Mouse (Mus musculus): ENCODE results near the gene 4930572O03Rik. TPM values are rescaled to one million over a fixed set of nuclear protein-coding genes. Genes with fewer than 3 reads are reported as not detected.
"Not testable (repeated sequence)": the region's sequence is repeated elsewhere in the genome, so short reads cannot be mapped to it uniquely, and the experiment has no call there.

4930572O03Rik gene
- polyA plus RNA-seq, 1 experiment from 2014 or later: not detected

DNA sequence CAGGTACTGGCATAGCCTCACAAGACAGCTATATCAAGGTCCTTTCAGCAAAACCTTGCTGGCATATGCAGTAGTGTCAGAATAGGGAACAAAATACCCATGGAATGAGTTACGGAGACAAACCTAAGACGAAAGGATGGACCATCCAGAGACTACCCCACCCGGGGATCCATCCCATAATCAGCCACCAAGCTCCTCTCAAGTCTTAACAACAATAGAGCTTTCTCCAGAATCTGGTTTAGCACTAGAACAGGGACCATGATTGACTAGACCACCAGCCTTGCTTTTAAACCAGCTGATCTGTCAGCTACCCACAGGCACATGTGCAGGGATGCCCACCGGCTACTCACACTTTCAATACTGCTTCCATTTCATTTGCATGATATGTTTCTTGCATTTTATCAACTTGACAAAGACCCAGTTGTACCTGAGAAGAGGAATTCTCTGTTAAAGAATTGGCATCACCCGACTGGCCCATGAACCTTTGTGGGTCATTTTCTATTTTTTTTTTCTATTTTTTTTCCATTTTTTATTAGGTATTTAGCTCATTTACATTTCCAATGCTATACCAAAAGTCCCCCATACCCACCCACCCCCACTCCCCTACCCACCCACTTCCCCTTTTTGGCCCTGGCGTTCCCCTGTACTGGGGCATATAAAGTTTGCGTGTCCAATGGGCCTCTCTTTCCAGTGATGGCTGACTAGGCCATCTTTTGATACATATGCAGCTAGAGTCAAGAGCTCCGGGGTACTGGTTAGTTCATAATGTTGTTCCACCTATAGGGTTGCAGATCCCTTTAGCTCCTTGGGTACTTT is 17.8 kb upstream of the 4930572O03Rik start:
- not testable (repeated sequence) for H3K36me3 ChIP-seq (replicated peaks); H3K4me2 ChIP-seq; H3K4me3 ChIP-seq; H3K9ac ChIP-seq; H3K4me1 ChIP-seq; H3K27me3 ChIP-seq (replicated peaks); H3K27ac ChIP-seq
- peaks cover 17% of the 10 kb centered on the region for H3K9me3 ChIP-seq
- ATAC-seq (replicated peaks): peak; percentile 67
- WGBS: 87% methylated on average over 5 of the region's 8 CpGs

DNA sequence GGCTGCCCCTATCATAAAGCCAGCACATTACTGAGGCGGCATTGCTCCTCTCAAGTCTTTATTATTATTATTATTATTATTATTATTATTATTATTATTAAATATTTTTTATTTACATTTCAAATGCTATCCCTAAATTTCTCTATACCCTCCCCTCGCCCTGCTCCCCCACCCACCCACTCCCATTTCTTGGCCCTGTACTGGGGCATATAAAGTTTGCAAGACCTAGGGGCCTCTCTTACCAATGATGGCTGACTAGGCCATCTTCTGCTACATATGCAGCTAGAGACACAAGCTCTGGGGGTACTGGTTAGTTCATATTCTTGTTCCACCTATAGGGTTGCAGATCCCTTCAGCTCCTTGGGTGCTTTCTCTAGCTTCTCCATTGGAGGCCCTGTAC is 17.1 kb upstream of the 4930572O03Rik start:
- 72% methylated on average over 2 of the region's 2 CpGs for WGBS
- H3K4me2 ChIP-seq; H3K36me3 ChIP-seq (replicated peaks); H3K27ac ChIP-seq; H3K4me3 ChIP-seq; H3K9ac ChIP-seq; H3K27me3 ChIP-seq (replicated peaks); H3K4me1 ChIP-seq; ATAC-seq (replicated peaks): not testable (repeated sequence)
- H3K9me3 ChIP-seq: peaks cover 13% of the 10 kb centered on the region

DNA sequence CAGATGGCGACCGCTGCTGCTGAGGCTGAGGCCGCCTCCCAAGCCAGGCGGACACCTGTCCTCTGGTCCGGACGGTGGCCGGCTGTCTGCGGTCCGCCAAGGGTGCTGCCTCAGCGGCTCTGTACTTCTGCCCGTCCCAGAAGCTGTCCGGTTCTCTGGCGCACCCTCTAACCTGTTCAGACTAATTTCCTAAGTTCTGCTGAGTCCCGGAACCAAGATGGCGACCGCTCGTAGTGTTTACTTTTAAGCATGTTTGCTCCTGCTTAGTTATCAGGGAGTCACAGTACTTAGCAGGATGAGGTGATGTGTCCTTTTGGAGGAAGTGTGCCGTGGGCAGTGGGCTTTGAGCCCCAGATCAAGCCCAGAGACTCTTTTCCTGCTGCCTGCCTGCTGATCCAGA is 13.9 kb upstream of the 4930572O03Rik start:
- not testable (repeated sequence) for H3K4me3 ChIP-seq; H3K9ac ChIP-seq; H3K4me1 ChIP-seq; H3K27me3 ChIP-seq (replicated peaks); H3K4me2 ChIP-seq; ATAC-seq (replicated peaks); H3K36me3 ChIP-seq (replicated peaks); H3K27ac ChIP-seq
- WGBS: 88% methylated on average over 18 of the region's 18 CpGs
- H3K9me3 ChIP-seq: peaks cover 11% of the 10 kb centered on the region

- H3K9ac ChIP-seq; H3K4me2 ChIP-seq; H3K36me3 ChIP-seq (replicated peaks); H3K4me1 ChIP-seq; H3K9me3 ChIP-seq; H3K4me3 ChIP-seq; H3K27ac ChIP-seq; H3K27me3 ChIP-seq (replicated peaks); ATAC-seq (replicated peaks): not testable (repeated sequence)
- 73% methylated on average over 7 of the region's 7 CpGs for WGBS
These were observed 7.0 kb upstream of the 4930572O03Rik start for GRCm38 (mm10) chr5:15663847-15664246.

DNA sequence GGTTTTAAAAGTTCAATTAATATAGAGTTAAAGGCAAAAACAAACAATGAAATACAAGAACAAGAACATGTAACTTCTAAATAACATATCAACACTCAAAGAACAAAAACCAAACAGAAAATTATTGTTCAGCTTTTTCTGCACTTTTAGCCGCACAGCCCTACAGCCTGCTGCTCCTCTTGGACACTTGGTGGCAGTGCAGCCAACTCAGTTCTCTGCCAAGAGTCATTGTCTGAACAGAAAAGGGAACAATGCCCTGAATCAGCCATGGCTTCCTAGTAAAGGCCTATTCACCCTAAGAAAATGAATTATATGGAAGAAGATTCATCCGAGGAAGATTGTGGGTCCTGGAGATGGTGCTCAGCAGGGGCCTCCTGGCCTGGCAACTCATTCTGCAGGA is 4.5 kb downstream of the 4930572O03Rik start:
- WGBS: 61% methylated on average over 2 of the region's 2 CpGs
- H3K4me2 ChIP-seq; H3K9ac ChIP-seq; H3K9me3 ChIP-seq; ATAC-seq (replicated peaks); H3K36me3 ChIP-seq (replicated peaks); H3K4me1 ChIP-seq; H3K27ac ChIP-seq; H3K4me3 ChIP-seq; H3K27me3 ChIP-seq (replicated peaks): not testable (repeated sequence)

GRCm38 (mm10) chr5:15645707-15646106 is 11.2 kb downstream of the 4930572O03Rik start:
- not testable (repeated sequence) for H3K9ac ChIP-seq; H3K4me1 ChIP-seq; H3K4me2 ChIP-seq; ATAC-seq (replicated peaks); H3K4me3 ChIP-seq; H3K36me3 ChIP-seq (replicated peaks); H3K27ac ChIP-seq; H3K9me3 ChIP-seq; H3K27me3 ChIP-seq (replicated peaks)
- 28% methylated on average over 6 of the region's 6 CpGs for WGBS

GRCm38 (mm10) chr5:15637637-15638036 is 19.2 kb downstream of the 4930572O03Rik start:
- WGBS: 60% methylated on average over 2 of the region's 2 CpGs
- ATAC-seq (replicated peaks); H3K27me3 ChIP-seq (replicated peaks); H3K4me3 ChIP-seq; H3K4me1 ChIP-seq; H3K4me2 ChIP-seq; H3K27ac ChIP-seq; H3K36me3 ChIP-seq (replicated peaks); H3K9ac ChIP-seq: not testable (repeated sequence)
- H3K9me3 ChIP-seq: peaks cover 20% of the 10 kb centered on the region

GRCm38 (mm10) chr5:15630068-15630467 is 26.8 kb downstream of the 4930572O03Rik start:
- H3K9ac ChIP-seq; H3K27me3 ChIP-seq (replicated peaks); H3K27ac ChIP-seq; H3K4me2 ChIP-seq; H3K36me3 ChIP-seq (replicated peaks); H3K4me1 ChIP-seq; H3K9me3 ChIP-seq; ATAC-seq (replicated peaks); H3K4me3 ChIP-seq: not testable (repeated sequence)
- WGBS: 30% methylated on average over 5 of the region's 5 CpGs

DNA sequence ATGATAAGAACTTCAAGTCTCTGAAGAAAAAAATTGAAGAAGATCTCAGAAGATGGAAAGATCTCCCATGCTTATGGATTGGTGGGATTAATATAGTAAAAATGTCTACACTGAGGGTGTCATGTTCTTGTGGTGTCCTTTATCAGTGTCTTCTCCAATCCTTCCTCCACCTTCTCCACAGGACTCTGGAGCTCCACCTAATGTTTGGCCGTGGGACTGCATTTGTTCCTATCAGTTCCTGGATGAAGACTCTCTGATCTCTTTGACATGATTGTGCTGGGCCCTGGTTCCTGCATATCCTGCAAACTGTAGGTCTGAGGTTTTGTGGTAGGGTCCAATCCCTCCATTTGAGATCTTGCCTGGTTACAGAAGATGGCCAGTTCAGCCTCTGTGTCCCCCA is 28.7 kb downstream of the 4930572O03Rik start:
- ATAC-seq (replicated peaks); H3K9ac ChIP-seq; H3K4me3 ChIP-seq; H3K36me3 ChIP-seq (replicated peaks); H3K27me3 ChIP-seq (replicated peaks); H3K27ac ChIP-seq; H3K4me2 ChIP-seq; H3K9me3 ChIP-seq; H3K4me1 ChIP-seq: not testable (repeated sequence)
- 25% methylated on average over 1 of the region's 1 CpGs for WGBS

DNA sequence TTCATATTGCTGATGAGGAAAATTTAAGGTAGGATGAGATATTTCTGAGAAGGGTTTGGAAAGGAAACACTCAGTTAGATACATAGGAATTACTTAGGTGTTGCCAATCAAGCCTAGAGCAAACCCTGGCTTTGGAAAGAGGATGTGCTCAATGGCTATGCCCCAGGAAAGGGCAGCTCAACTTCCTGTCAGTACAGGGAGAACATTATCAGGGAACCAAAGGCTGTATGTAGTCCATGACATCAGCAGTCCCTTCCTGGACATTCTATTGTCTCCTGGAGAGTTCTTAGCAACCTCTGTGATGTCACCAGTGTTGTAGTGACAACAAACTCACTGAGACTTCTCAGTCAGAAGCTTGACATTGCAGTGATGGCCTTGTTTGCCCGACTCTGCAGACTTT is 38.1 kb downstream of the 4930572O03Rik start, which contains the start of gene Speer4d:
Speer4d (plus strand) TSS at position 301 of the 400 bp plus-strand sequence.
- not testable (repeated sequence) for ATAC-seq (replicated peaks); H3K4me1 ChIP-seq; H3K4me2 ChIP-seq; H3K27ac ChIP-seq; H3K36me3 ChIP-seq (replicated peaks); H3K4me3 ChIP-seq; H3K9ac ChIP-seq; H3K27me3 ChIP-seq (replicated peaks); H3K9me3 ChIP-seq
- 72% methylated on average over 1 of the region's 1 CpGs for WGBS

GRCm38 (mm10) chr5:15616195-15616594 is 40.7 kb downstream of the 4930572O03Rik start:
- not testable (repeated sequence) for ATAC-seq (replicated peaks); H3K27me3 ChIP-seq (replicated peaks); H3K36me3 ChIP-seq (replicated peaks); H3K4me2 ChIP-seq; H3K4me3 ChIP-seq; H3K4me1 ChIP-seq; H3K9me3 ChIP-seq; H3K27ac ChIP-seq; H3K9ac ChIP-seq
- WGBS: 77% methylated on average over 3 of the region's 3 CpGs

GRCm38 (mm10) chr5:15610695-15611094 is 46.2 kb downstream of the 4930572O03Rik start:
- H3K9me3 ChIP-seq: peaks cover 11% of the 10 kb centered on the region; the same call in 1 of the 2 replicates
- H3K9ac ChIP-seq; H3K27ac ChIP-seq; H3K4me3 ChIP-seq; H3K4me2 ChIP-seq; H3K4me1 ChIP-seq; ATAC-seq (replicated peaks); H3K27me3 ChIP-seq (replicated peaks); H3K36me3 ChIP-seq (replicated peaks): not testable (repeated sequence)
- 3% methylated on average over 1 of the region's 1 CpGs for WGBS

DNA sequence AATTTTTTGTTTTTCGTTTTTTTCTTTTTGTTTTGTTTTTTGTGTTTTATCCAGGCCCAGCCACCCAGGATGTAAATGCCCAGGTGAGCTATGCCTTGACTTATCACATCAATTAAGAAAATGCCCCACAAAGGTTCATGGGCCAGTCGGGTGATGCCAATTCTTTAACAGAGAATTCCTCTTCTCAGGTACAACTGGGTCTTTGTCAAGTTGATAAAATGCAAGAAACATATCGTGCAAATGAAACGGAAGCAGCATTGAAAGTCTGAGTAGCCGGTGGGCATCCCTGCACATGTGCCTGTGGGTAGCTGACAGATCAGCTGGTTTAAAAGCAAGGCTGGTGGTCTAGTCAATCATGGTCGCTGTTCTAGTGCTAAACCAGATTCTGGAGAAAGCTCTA is 50.2 kb downstream of the 4930572O03Rik start:
- not testable (repeated sequence) for H3K27ac ChIP-seq; H3K36me3 ChIP-seq (replicated peaks); H3K4me3 ChIP-seq; H3K9ac ChIP-seq; H3K4me1 ChIP-seq; H3K27me3 ChIP-seq (replicated peaks); H3K4me2 ChIP-seq
- WGBS: 64% methylated on average over 6 of the region's 6 CpGs
- 0 out of 2 replicates have a peak, but pooled peaks have one; percentile 17 for ATAC-seq (replicated peaks)
- peaks cover 26% of the 10 kb centered on the region for H3K9me3 ChIP-seq

Measured in midbrain, embryonic 15.5 days (tissue).